Mouse (Mus musculus): ENCODE measurements around the gene Pak6.
A peak's percentile ranks its signal among the peaks of the same experiment; 100 is the strongest.

The Pak6 gene

GRCm38 (mm10) chr2:118665616-118666015, 2.5 kb downstream of the Pak6 start:
- no peak for DNase-seq

GRCm38 (mm10) chr2:118667181-118667580, 4.1 kb downstream of the Pak6 start:
- DNase-seq: no peak

- DNase-seq: no peak
Measured at GRCm38 (mm10) chr2:118669245-118669644, 6.1 kb downstream of the Pak6 start.

- DNase-seq: no peak
Measured at GRCm38 (mm10) chr2:118669785-118670184, 6.7 kb downstream of the Pak6 start.

GRCm38 (mm10) chr2:118671728-118672127, 8.6 kb downstream of the Pak6 start:
- DNase-seq: no peak

- no peak for DNase-seq
Measured at GRCm38 (mm10) chr2:118673686-118674465, 10.8 kb downstream of the Pak6 start.

- DNase-seq: no peak
Measured at GRCm38 (mm10) chr2:118674500-118674899, 11.4 kb downstream of the Pak6 start.

- DNase-seq: no peak
Measured at GRCm38 (mm10) chr2:118676839-118677741, 14.0 kb downstream of the Pak6 start.

GRCm38 (mm10) chr2:118677817-118678216, 14.7 kb downstream of the Pak6 start:
- peak; percentile 48 for DNase-seq

- no peak for DNase-seq
Measured at GRCm38 (mm10) chr2:118679577-118679976, 16.5 kb downstream of the Pak6 start.

- no peak for DNase-seq
Measured at GRCm38 (mm10) chr2:118680926-118681325, 17.8 kb downstream of the Pak6 start.

- DNase-seq: no peak
Measured at GRCm38 (mm10) chr2:118682544-118683260, 19.6 kb downstream of the Pak6 start.

GRCm38 (mm10) chr2:118685088-118685487, 22.0 kb downstream of the Pak6 start:
- no peak for DNase-seq

GRCm38 (mm10) chr2:118686693-118687092, 23.6 kb downstream of the Pak6 start:
- no peak for DNase-seq

GRCm38 (mm10) chr2:118687791-118688190, 24.7 kb downstream of the Pak6 start:
- DNase-seq: no peak

- DNase-seq: no peak
Measured at GRCm38 (mm10) chr2:118689875-118690274, 26.8 kb downstream of the Pak6 start.

- no peak for DNase-seq
Measured at GRCm38 (mm10) chr2:118693370-118693966, 30.4 kb downstream of the Pak6 start.

- DNase-seq: peak; percentile 44
Measured at GRCm38 (mm10) chr2:118695677-118696232, 32.7 kb downstream of the Pak6 start.

- DNase-seq: no peak
Measured at GRCm38 (mm10) chr2:118696451-118697308, 33.6 kb downstream of the Pak6 start.

- no peak for DNase-seq
Measured at GRCm38 (mm10) chr2:118697311-118697877, 34.3 kb downstream of the Pak6 start.

- no peak for DNase-seq
Measured at GRCm38 (mm10) chr2:118697955-118698354, 34.9 kb downstream of the Pak6 start.
